Mouse (Mus musculus) retina, adult 2 months (tissue): ENCODE measurements around the gene Zfp768.
"Not testable (repeated sequence)": the region's sequence is repeated elsewhere in the genome, so short reads cannot be mapped to it uniquely, and the experiment has no call there.

Experiments used
- DNase-seq: peaks from one replicate; pipeline ENCODE4 v3.0.0-alpha.2; 2012; ENCODE audit warnings: low read depth, low spot score

The Zfp768 gene

DNA sequence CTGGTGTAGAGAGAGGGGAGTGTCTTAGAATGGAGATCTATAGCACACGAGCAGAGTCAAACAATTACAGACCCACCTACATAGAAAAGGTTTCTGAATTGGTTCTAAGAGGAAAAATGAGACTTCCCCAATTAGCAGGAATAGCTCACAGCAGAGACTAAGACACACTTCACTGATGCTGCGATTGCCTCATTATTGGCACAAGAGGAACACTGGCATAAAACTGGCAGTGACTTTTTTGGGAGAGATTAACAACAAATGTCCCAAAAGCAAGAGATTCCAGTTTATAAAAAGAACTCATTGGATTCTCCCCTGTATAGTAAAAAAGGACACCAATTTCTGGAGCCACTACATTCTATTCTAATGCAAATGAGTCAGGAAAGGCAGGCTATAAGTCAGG is 12.5 kb upstream of the Zfp768 start:
- DNase-seq, result no peak

DNA sequence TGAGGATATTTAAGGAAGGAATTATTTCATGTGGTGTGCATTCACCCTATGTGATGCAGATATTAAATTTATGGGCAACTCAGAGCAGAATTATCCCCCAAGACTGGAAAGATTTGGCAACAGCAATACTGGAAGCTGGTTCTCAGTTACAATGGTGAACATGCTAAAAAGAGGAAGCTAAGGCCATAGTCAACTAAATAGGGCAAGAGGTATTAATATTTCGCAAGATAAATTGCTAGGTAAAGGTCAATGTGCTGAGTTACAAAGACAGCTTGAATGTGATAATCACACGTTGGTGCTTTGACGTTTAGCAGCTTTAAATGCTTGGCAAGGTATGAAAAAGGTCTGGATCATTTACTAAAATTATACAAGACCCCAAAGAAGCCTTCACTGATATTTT is 10.4 kb upstream of the Zfp768 start:
- no peak for DNase-seq

- no peak for DNase-seq
Observed at GRCm38 (mm10) chr7:127351230-127352004, 6.0 kb upstream of the Zfp768 start.

DNA sequence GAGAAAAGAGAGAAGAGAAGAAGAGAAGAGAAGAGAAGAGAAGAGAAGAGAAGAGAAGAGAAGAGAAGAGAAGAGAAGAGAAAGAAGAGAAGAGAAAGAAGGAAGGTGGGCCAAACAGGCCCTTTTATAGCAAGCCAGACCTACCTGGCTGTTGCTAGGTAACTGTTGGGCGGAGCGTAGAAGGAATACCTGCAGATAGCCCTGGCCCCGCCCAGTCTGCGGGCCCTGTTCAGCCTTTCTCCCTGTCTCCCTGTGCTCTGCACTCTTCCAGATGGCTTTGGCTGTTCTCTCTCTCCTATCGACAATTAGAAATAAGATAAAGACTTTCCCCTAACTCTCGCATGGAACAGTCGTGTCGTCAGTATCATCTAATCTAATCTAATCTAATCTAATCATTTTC is 1.3 kb upstream of the Zfp768 start:
- no peak for DNase-seq

GRCm38 (mm10) chr7:127345092-127345491 is 297 bp downstream of the Zfp768 start:
- DNase-seq, result no peak

- DNase-seq, result no peak
Observed at GRCm38 (mm10) chr7:127344371-127344770, 1.0 kb downstream of the Zfp768 start.

DNA sequence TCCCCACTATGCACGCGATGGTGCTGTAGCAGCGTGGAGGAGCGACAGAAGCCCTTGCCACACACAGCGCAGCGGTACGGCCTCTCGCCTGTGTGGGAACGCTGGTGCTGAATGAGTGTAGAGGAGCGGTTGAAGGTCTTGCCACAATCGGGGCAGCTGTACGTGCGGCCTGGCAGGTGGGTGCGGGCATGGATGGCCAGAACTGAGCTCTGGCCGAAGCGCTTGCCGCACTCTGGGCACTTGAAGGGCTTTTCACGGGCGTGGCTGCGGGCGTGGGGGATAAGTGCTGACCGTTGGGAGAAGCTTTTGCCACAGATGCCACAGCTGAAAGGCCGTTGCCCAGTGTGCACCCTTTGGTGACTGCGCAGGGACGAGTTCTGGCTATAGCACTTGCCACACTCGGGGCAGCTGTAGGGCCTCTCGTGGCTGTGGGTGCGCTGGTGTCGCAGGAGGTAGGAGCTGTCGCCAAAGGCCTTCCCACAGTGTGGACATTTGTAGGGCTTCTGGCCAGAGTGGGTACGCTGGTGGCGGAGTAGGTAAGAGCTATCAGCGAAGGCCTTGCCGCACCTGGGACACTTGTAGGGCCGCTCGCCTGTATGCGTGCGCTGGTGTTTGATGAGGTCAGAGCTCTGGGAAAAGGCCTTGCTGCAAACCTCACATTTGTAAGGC is 1.9 kb downstream of the Zfp768 start:
- DNase-seq, result no peak

- DNase-seq, result no peak
Observed at GRCm38 (mm10) chr7:127342888-127343287, 2.5 kb downstream of the Zfp768 start.

GRCm38 (mm10) chr7:127342332-127342731 is 3.1 kb downstream of the Zfp768 start:
- no peak for DNase-seq

DNA sequence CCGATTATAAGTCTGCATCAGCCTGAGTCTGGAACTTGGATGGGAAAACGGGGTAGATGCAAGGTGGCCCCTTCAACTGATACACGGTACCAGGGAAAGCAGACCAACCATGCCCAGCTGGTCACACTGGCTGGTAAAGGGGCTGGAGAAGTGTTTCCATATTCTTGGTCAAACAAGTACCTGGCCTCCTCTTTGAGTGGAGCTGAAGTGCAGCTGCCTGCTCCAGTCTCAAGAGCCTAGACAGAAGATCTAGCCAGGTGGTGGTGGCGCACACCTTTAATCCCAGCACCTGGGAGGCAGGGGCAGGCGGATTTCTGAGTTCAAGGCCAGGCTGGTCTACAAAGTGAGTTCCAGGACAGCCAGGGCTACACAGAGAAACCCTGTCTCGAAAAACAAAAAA is 3.5 kb downstream of the Zfp768 start:
- not testable (repeated sequence) for DNase-seq

DNA sequence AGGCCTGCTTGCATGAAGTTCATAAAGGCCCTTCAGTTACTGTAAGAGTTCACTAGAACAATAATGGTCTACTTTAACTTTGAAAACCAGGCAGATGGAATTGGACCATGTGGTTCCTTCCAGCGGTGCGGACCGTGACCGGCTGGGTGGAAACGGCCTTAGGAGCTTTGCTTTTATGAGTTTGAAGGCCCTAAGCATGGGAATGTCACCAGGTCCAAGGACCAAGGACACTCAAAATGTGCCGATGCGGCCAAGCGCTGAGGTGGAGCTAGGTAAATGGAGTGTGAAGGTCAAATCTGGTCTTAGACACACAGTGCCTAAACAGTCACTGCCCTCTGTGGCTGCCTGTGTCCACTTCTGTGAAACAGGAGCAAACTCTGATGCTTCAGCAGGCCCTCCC is 4.0 kb downstream of the Zfp768 start:
- DNase-seq, result no peak

DNA sequence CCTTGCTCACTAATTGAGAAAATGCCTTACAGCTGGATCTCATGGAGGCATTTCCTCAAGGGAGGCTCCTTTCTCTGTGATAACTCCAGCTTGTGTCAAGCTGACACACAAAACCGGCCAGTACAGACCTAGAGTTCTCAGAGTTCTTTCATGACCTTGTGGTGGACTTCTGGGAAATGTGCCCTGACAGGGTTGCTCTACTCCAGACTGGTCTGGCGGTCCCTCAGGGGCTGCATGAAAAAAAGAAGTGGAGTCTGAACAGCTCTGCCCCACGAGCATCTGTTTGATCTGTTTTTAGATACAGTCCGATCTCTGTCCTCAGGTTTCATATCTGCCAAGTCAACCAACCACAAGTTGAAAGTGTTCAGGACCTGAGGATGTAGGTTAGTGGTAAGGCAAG is 7.8 kb downstream of the Zfp768 start:
- no peak for DNase-seq

DNA sequence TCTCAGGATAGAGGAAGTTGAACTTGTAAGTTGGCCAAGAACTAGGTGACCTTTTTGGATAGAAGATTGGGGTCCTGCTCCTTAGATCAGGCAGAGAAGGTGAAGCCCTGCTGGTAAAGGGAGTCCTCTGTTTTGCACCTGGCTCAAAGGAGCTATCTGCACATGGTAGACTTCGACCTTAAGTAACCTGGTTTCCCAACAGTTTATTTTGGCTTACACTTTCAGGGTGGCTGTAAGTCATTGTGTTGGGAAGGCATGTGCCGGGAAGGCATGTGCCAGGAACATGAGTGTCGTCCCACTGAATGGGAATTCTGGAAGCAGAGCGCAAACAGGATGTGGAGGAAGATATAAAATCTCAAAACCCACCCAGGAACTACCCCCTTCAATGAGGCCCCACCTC is 9.8 kb downstream of the Zfp768 start:
- no peak for DNase-seq

DNA sequence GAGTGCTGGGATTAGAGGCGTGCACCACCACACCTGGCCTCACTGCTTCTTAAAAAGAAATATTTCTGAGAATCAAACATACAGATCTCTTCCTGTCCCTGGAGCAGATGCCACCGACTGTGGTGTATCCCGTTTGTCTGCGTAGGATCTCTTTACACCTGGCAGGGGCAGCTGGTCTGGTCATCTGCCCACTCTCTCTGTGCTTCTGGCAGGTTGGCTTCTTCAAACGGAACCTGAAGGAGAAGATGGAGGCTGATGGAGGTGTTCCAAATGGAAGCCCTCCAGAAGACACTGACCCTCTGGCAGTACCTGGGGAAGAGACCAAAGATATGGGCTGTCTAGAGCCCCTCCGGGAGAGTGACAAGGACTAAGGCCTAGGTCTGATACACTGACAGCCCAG is 12.1 kb downstream of the Zfp768 start:
- DNase-seq, result no peak

DNA sequence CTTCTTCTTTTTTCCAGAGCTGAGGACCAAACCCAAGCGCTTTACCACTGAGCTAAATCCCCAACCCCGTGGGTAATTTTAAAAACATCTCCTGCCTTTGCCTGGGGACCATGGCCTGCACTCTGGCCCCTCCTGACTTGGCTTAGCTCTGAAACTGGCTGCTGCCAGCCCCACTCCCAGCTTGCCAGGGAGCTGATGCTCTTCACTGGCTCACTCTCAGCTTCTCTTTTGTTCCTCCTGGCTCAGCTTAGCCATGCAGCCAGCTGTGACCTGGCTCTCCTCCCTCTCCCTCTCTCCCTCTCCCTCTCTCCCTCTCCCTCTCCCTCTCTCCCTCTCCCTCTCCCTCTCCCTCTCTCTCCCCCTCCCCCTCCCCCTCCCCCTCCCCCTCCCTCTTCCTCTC is 18.7 kb downstream of the Zfp768 start:
- no peak for DNase-seq

GRCm38 (mm10) chr7:127325550-127325949 is 19.8 kb downstream of the Zfp768 start:
- no peak for DNase-seq

- DNase-seq, result no peak
Observed at GRCm38 (mm10) chr7:127324944-127325343, 20.4 kb downstream of the Zfp768 start.

GRCm38 (mm10) chr7:127322085-127322484 is 23.3 kb downstream of the Zfp768 start:
- DNase-seq, result no peak

DNA sequence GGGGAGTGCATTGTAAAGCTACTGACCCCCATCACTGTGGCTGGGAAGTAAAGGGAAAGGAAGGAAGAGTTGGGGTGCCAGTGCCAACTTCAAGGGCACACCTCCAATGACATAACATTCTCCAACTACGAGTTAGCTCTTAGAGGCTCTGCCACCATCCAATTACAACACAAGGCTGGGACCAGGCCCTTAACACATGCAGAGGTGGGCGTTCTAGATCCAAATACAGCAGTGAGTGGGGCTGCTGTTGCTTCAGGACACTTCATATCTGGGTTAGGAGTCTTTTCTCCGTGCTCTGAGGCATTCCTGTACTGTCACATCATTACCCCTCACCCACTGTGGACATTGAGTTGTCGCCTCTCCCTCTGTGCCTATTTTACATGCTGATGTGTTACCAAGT is 24.3 kb downstream of the Zfp768 start:
- DNase-seq, result no peak

- DNase-seq, result no peak
Observed at GRCm38 (mm10) chr7:127313912-127314311, 31.5 kb downstream of the Zfp768 start.

- DNase-seq, result no peak
Observed at GRCm38 (mm10) chr7:127309951-127310350, 35.4 kb downstream of the Zfp768 start.

GRCm38 (mm10) chr7:127308887-127309286 is 36.5 kb downstream of the Zfp768 start:
- DNase-seq, result peak; percentile 45

- DNase-seq, result no peak
Observed at GRCm38 (mm10) chr7:127308431-127308830, 37.0 kb downstream of the Zfp768 start.
